Mouse (Mus musculus) cerebellum, adult 18-20 months (tissue): Measurements from ENCODE around the gene Arhgap10.

Experiments used
- DNase-seq, 2 experiments: peaks; one replicate each; pipeline ENCODE4 v3.0.0; 2021

Gene Arhgap10

GRCm38 (mm10) chr8:77384080-77384479 is 133.7 kb downstream of the Arhgap10 start:
- no peak for DNase-seq

GRCm38 (mm10) chr8:77383671-77384070 is 134.1 kb downstream of the Arhgap10 start:
- no peak for DNase-seq

GRCm38 (mm10) chr8:77380844-77381243 is 136.9 kb downstream of the Arhgap10 start:
- DNase-seq = no peak

- DNase-seq = peak in 1 of 2 experiments; percentile 23
These were observed 138.5 kb downstream of the Arhgap10 start for GRCm38 (mm10) chr8:77379300-77379699.

GRCm38 (mm10) chr8:77376451-77376853 is 141.3 kb downstream of the Arhgap10 start:
- DNase-seq = peak; percentile 62 to 67

- DNase-seq = no peak
These were observed 141.8 kb downstream of the Arhgap10 start for GRCm38 (mm10) chr8:77375999-77376398.

- no peak for DNase-seq
These were observed 146.7 kb downstream of the Arhgap10 start for GRCm38 (mm10) chr8:77371006-77371405.

- no peak for DNase-seq
These were observed 147.4 kb downstream of the Arhgap10 start for GRCm38 (mm10) chr8:77370308-77370707.

- DNase-seq = no peak
These were observed 148.1 kb downstream of the Arhgap10 start for GRCm38 (mm10) chr8:77369671-77370070.

- peak in 1 of 2 experiments; percentile 14 for DNase-seq
These were observed 150.7 kb downstream of the Arhgap10 start for GRCm38 (mm10) chr8:77367091-77367490.

- no peak for DNase-seq
These were observed 151.3 kb downstream of the Arhgap10 start for GRCm38 (mm10) chr8:77366446-77366845.

- DNase-seq = no peak
These were observed 151.8 kb downstream of the Arhgap10 start for GRCm38 (mm10) chr8:77365990-77366389.

- DNase-seq = peak; percentile 59 to 63
These were observed 153.3 kb downstream of the Arhgap10 start for GRCm38 (mm10) chr8:77364472-77364871.

- DNase-seq = no peak
These were observed 156.9 kb downstream of the Arhgap10 start for GRCm38 (mm10) chr8:77360853-77361252.

- no peak for DNase-seq
These were observed 157.3 kb downstream of the Arhgap10 start for GRCm38 (mm10) chr8:77360423-77360822.

- DNase-seq = no peak
These were observed 160.6 kb downstream of the Arhgap10 start for GRCm38 (mm10) chr8:77357126-77357525.

GRCm38 (mm10) chr8:77355344-77355743 is 162.4 kb downstream of the Arhgap10 start:
- no peak for DNase-seq

- DNase-seq = no peak
These were observed 163.6 kb downstream of the Arhgap10 start for GRCm38 (mm10) chr8:77354189-77354588.

- DNase-seq = no peak
These were observed 166.4 kb downstream of the Arhgap10 start for GRCm38 (mm10) chr8:77351177-77351860.

GRCm38 (mm10) chr8:77350121-77350777 is 167.5 kb downstream of the Arhgap10 start:
- no peak for DNase-seq

GRCm38 (mm10) chr8:77343916-77344315 is 173.8 kb downstream of the Arhgap10 start:
- DNase-seq = no peak

GRCm38 (mm10) chr8:77343335-77343734 is 174.4 kb downstream of the Arhgap10 start:
- no peak for DNase-seq

GRCm38 (mm10) chr8:77342144-77342543 is 175.6 kb downstream of the Arhgap10 start:
- DNase-seq = no peak

GRCm38 (mm10) chr8:77341329-77341728 is 176.4 kb downstream of the Arhgap10 start:
- DNase-seq = no peak
